Mouse (Mus musculus): ENCODE measurements around the gene Cdhr1. TPM values are rescaled to one million over a fixed set of nuclear protein-coding genes. Genes with fewer than 3 reads are reported as not detected.

Gene Cdhr1
- polyA plus RNA-seq, 1 experiment from 2014 or later: 0.11 TPM

- no peak overlapping the region for H3K4me2 ChIP-seq
- WGBS: 17% methylated on average over 9 of the region's 9 CpGs
- H3K27me3 ChIP-seq: no peaks in the 10 kb centered on the region
- H3K27ac ChIP-seq: no peak overlapping the region
- no peaks in the 10 kb centered on the region for H3K4me1 ChIP-seq (replicated peaks)
- no peak for ATAC-seq (ENCODE audit: insufficient number of reproducible peaks, insufficient read depth, low FRiP score, low TSS enrichment, low read depth)
- no peak overlapping the region for H3K4me3 ChIP-seq (replicated peaks)
- H3K36me3 ChIP-seq: no peaks in the 10 kb centered on the region
- H3K9me3 ChIP-seq: no peaks in the 10 kb centered on the region
- no peak overlapping the region for H3K9ac ChIP-seq (replicated peaks)
Observed at GRCm38 (mm10) chr14:37068516-37068915, 29.6 kb downstream of the Cdhr1 start.

- Histone ChIP-seq H3K4me3 (replicated peaks) (no peak within 1 kb of the TSS), H3K9me3 (no peaks in the 10 kb centered on the region), H3K36me3 (no peaks in the 10 kb centered on the region), H3K27me3 (no peaks in the 10 kb centered on the region), H3K4me1 (replicated peaks) (no peaks in the 10 kb centered on the region), H3K27ac (no peak within 1 kb of the TSS), H3K9ac (replicated peaks) (no peak within 1 kb of the TSS), H3K4me2 (no peak within 1 kb of the TSS)
- 75% methylated on average over 5 of the region's 5 CpGs for WGBS
- no peak for ATAC-seq (ENCODE audit: insufficient number of reproducible peaks, insufficient read depth, low FRiP score, low TSS enrichment, low read depth)
Observed at GRCm38 (mm10) chr14:37067629-37068028, 30.5 kb downstream of the Cdhr1 start, which contains the start of gene Lrit2. TSS of gene Lrit2 (plus strand) at chr14:37067929.

DNA sequence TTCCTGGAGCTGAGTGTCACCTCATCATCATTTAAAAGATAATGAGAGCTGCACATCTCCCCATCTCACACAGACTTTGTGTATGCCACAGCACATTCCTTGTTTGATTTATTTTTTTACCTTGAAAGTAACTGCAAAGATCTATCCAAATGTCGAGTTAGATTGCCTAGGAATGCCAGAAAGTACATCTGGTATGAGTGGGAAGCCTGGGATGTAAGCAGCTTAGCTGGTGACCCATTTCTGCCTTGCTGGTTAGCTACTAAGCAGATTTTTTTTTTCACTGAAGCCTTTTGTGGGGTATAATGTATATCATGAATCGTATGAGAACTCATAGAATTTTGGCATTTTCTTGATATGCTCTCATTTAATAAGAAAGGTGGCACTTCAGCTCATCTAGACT is 31.5 kb downstream of the Cdhr1 start:
- Histone ChIP-seq H3K4me2 (no peak overlapping the region), H3K36me3 (no peaks in the 10 kb centered on the region), H3K9ac (replicated peaks) (no peak overlapping the region), H3K27ac (no peak overlapping the region), H3K27me3 (no peaks in the 10 kb centered on the region), H3K4me1 (replicated peaks) (no peaks in the 10 kb centered on the region), H3K4me3 (replicated peaks) (no peak overlapping the region), H3K9me3 (no peaks in the 10 kb centered on the region)
- WGBS: 53% methylated on average over 2 of the region's 2 CpGs
- no peak for ATAC-seq (ENCODE audit: insufficient number of reproducible peaks, insufficient read depth, low FRiP score, low TSS enrichment, low read depth)

GRCm38 (mm10) chr14:37064849-37065248 is 33.3 kb downstream of the Cdhr1 start:
- 65% methylated on average over 2 of the region's 2 CpGs for WGBS
- Histone ChIP-seq H3K9ac (replicated peaks) (no peak overlapping the region), H3K9me3 (no peaks in the 10 kb centered on the region), H3K27ac (no peak overlapping the region), H3K36me3 (no peaks in the 10 kb centered on the region), H3K4me3 (replicated peaks) (no peak overlapping the region), H3K4me1 (replicated peaks) (no peaks in the 10 kb centered on the region), H3K27me3 (no peaks in the 10 kb centered on the region), H3K4me2 (no peak overlapping the region)
- no peak for ATAC-seq (ENCODE audit: insufficient number of reproducible peaks, insufficient read depth, low FRiP score, low TSS enrichment, low read depth)

DNA sequence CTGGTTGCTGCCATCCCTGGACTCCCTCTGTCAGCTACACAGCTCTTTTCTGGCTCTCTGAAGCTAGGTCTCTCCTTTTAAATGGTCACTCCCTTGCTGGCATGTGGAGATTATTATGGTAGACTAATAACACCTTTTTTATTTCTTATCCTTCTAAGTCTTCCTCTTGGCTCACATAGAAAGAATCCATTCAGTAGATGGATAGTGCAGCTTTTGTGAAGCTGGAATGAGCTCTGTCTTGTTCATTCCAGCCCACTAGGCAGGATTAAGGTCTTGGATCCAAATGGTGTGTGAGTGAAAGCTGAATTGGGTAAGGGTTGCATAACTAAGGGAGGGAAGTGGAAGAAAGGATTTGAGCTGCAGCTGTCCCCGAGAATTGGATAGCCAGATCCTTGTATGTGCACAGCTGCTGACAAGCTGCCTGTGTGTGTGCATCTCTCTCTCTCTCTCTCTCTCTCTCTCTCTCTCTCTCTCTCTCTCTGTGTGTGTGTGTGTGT is 49.2 kb downstream of the Cdhr1 start, which contains the start of gene Rgr:
Gene Rgr, minus strand, starts transcription at position 51 of the 497 bp plus-strand sequence.
- 71% methylated on average over 1 of the region's 1 CpGs for WGBS
- H3K9me3 ChIP-seq: no peaks in the 10 kb centered on the region
- no peaks in the 10 kb centered on the region for H3K4me1 ChIP-seq (replicated peaks)
- H3K4me3 ChIP-seq (replicated peaks): no peak within 1 kb of the TSS
- no peaks in the 10 kb centered on the region for H3K27me3 ChIP-seq
- no peak within 1 kb of the TSS for H3K4me2 ChIP-seq
- no peak within 1 kb of the TSS for H3K9ac ChIP-seq (replicated peaks)
- H3K36me3 ChIP-seq: no peaks in the 10 kb centered on the region
- ATAC-seq (ENCODE audit: insufficient number of reproducible peaks, insufficient read depth, low FRiP score, low TSS enrichment, low read depth): no peak
- H3K27ac ChIP-seq: no peak within 1 kb of the TSS

- H3K4me1 ChIP-seq (replicated peaks): no peaks in the 10 kb centered on the region
- ATAC-seq (ENCODE audit: insufficient number of reproducible peaks, insufficient read depth, low FRiP score, low TSS enrichment, low read depth): no peak
- H3K9me3 ChIP-seq: no peaks in the 10 kb centered on the region
- no peak overlapping the region for H3K27ac ChIP-seq
- no peak overlapping the region for H3K4me2 ChIP-seq
- 54% methylated on average over 5 of the region's 5 CpGs for WGBS
- no peak overlapping the region for H3K9ac ChIP-seq (replicated peaks)
- no peak overlapping the region for H3K4me3 ChIP-seq (replicated peaks)
- no peaks in the 10 kb centered on the region for H3K36me3 ChIP-seq
- H3K27me3 ChIP-seq: no peaks in the 10 kb centered on the region
Observed at GRCm38 (mm10) chr14:37034432-37034831, 63.7 kb downstream of the Cdhr1 start.

DNA sequence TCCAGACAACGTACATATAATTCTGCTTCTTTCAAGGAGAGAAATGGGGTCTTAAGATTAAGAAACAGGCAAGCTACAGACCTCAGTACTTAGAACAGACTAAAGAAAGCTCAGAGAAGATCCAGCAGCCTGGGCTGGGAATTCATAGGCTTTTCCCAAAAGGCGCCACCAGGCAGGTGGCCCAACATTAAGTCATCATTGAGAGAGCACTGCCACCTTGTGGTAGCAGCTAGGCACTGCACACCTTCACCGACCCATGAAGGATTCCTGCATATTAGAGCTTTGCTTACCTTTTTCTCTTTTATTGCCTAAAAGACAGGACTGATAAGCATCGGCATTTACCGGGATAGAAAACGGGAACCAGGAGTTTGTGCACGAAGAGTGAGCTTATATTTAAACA is 64.9 kb downstream of the Cdhr1 start:
- Histone ChIP-seq H3K27ac (no peak overlapping the region), H3K4me2 (no peak overlapping the region), H3K27me3 (no peaks in the 10 kb centered on the region), H3K4me1 (replicated peaks) (no peaks in the 10 kb centered on the region), H3K4me3 (replicated peaks) (no peak overlapping the region), H3K9ac (replicated peaks) (no peak overlapping the region), H3K9me3 (no peaks in the 10 kb centered on the region), H3K36me3 (no peaks in the 10 kb centered on the region)
- no peak for ATAC-seq (ENCODE audit: insufficient number of reproducible peaks, insufficient read depth, low FRiP score, low TSS enrichment, low read depth)
- WGBS: 13% methylated on average over 7 of the region's 7 CpGs

DNA sequence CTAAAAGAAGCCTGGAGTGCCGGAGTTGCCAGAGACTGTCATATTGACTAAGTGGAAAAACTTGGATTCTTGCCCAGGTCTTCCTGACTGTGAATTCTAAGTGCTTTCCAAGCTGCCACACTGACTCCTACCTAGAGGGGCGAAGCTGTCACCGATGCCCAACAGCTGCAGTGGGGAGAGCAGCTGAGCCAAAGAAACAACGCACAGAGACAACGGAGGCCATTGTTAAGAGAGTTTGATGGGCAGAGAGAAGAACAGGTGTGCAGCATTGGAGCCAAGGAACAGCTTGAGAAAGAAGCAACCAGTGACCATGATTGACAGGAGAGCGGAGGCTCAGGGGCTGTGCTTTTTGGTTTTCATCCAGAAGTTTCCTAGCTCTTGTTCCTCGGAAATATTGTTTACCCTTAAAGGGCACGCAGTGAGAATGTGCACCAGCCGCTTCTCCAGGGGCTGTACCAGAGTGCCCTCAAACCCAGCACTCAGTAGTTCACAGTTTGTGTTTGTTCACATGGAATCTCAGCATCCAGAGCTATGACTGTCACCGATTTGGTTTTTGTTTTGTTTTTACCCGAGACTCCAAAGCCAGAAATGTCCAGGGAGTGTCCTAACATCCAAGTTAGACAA is 65.6 kb downstream of the Cdhr1 start:
- H3K36me3 ChIP-seq: no peaks in the 10 kb centered on the region
- no peak overlapping the region for H3K4me3 ChIP-seq (replicated peaks)
- no peaks in the 10 kb centered on the region for H3K27me3 ChIP-seq
- WGBS: 84% methylated on average over 11 of the region's 11 CpGs
- no peak for ATAC-seq (ENCODE audit: insufficient number of reproducible peaks, insufficient read depth, low FRiP score, low TSS enrichment, low read depth)
- no peak overlapping the region for H3K4me2 ChIP-seq
- H3K4me1 ChIP-seq (replicated peaks): no peaks in the 10 kb centered on the region
- H3K9me3 ChIP-seq: no peaks in the 10 kb centered on the region
- H3K9ac ChIP-seq (replicated peaks): no peak overlapping the region
- H3K27ac ChIP-seq: no peak overlapping the region

- Histone ChIP-seq H3K4me1 (replicated peaks) (no peaks in the 10 kb centered on the region), H3K36me3 (no peaks in the 10 kb centered on the region), H3K27ac (no peak overlapping the region), H3K4me3 (replicated peaks) (no peak overlapping the region), H3K9ac (replicated peaks) (no peak overlapping the region), H3K4me2 (no peak overlapping the region), H3K9me3 (no peaks in the 10 kb centered on the region), H3K27me3 (no peaks in the 10 kb centered on the region)
- no peak for ATAC-seq (ENCODE audit: insufficient number of reproducible peaks, insufficient read depth, low FRiP score, low TSS enrichment, low read depth)
- WGBS: 89% methylated on average over 3 of the region's 3 CpGs
Observed at GRCm38 (mm10) chr14:37028555-37028954, 69.6 kb downstream of the Cdhr1 start.

DNA sequence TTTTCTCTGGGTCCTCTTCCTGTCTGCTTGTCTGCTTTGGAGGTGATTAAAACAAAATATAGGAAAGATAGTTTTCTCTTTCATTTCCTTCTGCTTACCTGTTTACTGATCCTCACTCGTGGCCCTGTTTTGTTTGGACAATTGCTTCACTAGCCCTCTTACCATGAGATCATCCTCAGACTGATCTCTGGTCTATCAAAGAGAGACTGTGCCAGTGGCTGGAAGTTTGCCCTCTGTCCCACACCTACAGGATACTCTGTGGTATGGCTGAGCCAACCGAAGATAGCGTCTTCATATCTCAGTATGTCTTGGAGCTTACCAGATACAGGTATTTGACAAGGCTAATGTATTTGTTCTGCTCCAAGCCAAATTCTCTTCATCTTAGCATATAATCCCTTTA is 70.2 kb downstream of the Cdhr1 start:
- Histone ChIP-seq H3K4me2 (no peak overlapping the region), H3K9ac (replicated peaks) (no peak overlapping the region), H3K9me3 (no peaks in the 10 kb centered on the region), H3K4me3 (replicated peaks) (no peak overlapping the region), H3K27ac (no peak overlapping the region), H3K27me3 (no peaks in the 10 kb centered on the region), H3K36me3 (no peaks in the 10 kb centered on the region), H3K4me1 (replicated peaks) (no peaks in the 10 kb centered on the region)
- WGBS: 94% methylated on average over 3 of the region's 3 CpGs
- no peak for ATAC-seq (ENCODE audit: insufficient number of reproducible peaks, insufficient read depth, low FRiP score, low TSS enrichment, low read depth)

Data from limb, embryonic 12.5 days (tissue).